Mouse (Mus musculus): ENCODE data around the gene Exoc2.

The Exoc2 gene

DNA sequence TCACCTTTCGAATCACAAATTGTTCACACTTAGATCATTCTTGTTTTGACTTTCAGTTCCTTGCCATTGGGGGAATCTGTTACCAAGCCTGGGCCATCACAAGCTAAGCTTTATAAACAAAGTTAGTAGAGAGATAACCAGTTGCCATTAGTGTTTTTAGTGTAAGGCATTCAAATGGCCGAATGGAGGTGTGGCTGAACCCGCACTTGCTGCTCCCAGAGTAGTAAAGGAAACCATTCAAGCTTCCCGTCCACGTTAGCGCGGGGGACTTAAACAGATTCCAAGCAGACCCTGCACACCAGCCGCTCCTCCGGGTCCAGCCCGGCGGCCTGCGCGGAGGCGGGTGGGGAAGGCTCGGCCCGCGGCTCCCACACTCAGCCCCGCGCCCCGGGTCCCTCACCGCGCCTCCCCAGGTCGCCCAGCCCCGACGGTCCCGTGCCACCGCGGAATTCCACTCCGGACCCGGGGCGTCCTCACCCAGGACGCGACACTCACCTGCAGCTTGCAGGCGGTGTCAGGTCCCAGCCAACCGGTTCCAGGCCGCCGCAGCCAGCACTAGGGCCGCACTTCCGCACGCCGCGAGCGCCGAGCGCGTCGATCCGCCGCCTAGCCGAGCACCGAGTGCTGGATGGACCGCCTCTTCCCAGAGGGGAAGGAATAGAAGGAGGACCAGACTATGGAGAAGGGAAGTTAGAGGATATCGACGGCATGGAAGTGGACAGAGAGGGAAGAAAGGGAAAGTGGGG lies at the start of gene Exoc2, which contains the start of gene Gm5447:
TSS of gene Exoc2 (minus strand) at position 593 of the 746 bp plus-strand sequence.
TSS of gene Gm5447 (plus strand) at position 704 of the 746 bp plus-strand sequence.
- DNase-seq (ENCODE audit: extremely low read depth, low read depth): peak; percentile 42

GRCm38 (mm10) chr13:31023664-31024063 lies 49.8 kb upstream of the Exoc2 start:
- DNase-seq (ENCODE audit: extremely low read depth, low read depth): no peak

DNA sequence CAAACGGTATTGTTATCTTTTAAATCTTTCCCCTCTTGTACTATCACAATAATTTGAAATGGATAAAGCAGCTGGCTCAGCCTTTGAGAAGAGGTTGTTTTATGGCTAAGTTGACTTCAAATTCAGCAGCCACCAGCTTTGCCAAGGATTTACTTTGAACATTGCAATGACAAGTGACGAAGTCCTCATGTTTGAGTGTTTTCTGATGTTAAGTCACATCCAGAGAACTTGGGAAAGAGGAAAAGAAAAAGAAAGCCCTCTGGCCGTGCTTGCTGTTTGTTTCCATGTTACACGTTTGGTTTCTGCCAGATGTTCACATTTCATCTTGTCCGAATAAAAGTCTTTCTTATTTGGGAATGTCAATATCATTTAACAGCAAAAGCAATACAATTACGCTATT lies 48.0 kb upstream of the Exoc2 start:
- no peak for DNase-seq (ENCODE audit: extremely low read depth, low read depth)

- DNase-seq (ENCODE audit: extremely low read depth, low read depth): no peak
Measured at GRCm38 (mm10) chr13:31021514-31021913, 47.6 kb upstream of the Exoc2 start.

- DNase-seq (ENCODE audit: extremely low read depth, low read depth): no peak
Measured at GRCm38 (mm10) chr13:31017545-31017944, 43.7 kb upstream of the Exoc2 start.

GRCm38 (mm10) chr13:31004995-31005394 lies 31.1 kb upstream of the Exoc2 start:
- no peak for DNase-seq (ENCODE audit: extremely low read depth, low read depth)

- DNase-seq (ENCODE audit: extremely low read depth, low read depth): no peak
Measured at GRCm38 (mm10) chr13:31004458-31004857, 30.6 kb upstream of the Exoc2 start.

GRCm38 (mm10) chr13:30999799-31000198 lies 25.9 kb upstream of the Exoc2 start:
- no peak for DNase-seq (ENCODE audit: extremely low read depth, low read depth)

GRCm38 (mm10) chr13:30997526-30998253 lies 23.8 kb upstream of the Exoc2 start:
- no peak for DNase-seq (ENCODE audit: extremely low read depth, low read depth)

- no peak for DNase-seq (ENCODE audit: extremely low read depth, low read depth)
Measured at GRCm38 (mm10) chr13:30994249-30994858, 20.5 kb upstream of the Exoc2 start.

GRCm38 (mm10) chr13:30993819-30994218 lies 19.9 kb upstream of the Exoc2 start:
- DNase-seq (ENCODE audit: extremely low read depth, low read depth): no peak

DNA sequence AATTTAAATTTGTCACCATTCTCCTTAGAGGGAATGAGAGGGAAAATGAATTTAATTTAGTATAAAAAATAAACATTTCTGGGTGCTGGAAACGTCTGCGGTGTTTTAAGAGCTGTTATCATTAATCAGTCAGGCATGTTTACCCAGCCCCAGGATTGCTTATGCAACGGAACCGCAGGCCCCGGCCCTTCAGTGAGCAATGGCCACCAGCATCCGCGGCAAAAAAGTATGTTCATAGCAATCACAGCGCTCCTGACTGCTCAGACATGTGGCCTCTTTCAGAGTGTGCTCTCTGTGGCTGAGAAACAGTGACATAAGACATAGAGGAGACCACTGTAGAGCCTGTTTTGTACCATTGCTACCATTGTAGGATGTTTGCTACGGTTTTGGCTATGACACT lies 16.3 kb upstream of the Exoc2 start:
- no peak for DNase-seq (ENCODE audit: extremely low read depth, low read depth)

DNA sequence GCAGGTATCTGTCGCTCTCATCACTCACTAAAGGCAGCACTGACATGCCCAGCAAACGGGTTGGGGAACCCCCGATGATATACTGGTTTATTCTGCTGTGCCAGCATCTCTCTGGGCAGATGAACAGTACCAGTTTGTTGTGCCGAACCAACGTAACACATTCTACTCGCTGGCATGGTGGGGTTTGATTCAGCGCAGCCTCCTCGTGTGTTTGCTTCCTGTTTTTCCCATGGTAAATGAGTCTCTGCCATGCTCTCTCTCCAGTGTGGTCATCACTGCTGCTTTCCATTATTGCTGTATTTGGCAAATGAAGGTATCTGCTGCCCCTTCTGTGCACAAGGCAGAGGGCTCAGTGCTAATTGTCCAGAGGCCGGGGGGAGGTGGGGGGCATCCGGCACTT lies 15.8 kb upstream of the Exoc2 start:
- no peak for DNase-seq (ENCODE audit: extremely low read depth, low read depth)

DNA sequence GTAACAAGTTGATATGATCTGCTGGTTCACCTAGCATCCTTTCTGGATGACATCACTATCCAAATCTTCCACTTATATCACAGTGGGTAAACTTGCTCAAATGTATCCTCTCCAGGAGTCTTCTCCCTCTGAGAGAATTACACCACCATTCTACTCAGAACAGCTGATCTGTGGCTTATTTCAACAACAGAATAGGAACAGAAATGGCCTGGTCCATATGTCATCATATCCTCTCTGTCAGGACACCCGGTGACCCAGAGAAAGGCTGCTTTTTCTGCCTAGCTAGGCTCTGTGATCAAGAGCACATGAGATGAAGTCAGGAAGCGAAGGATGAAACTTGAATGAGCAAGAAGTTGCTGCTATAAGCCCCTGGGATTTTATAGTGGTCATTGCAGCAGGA lies 13.8 kb upstream of the Exoc2 start:
- no peak for DNase-seq (ENCODE audit: extremely low read depth, low read depth)

DNA sequence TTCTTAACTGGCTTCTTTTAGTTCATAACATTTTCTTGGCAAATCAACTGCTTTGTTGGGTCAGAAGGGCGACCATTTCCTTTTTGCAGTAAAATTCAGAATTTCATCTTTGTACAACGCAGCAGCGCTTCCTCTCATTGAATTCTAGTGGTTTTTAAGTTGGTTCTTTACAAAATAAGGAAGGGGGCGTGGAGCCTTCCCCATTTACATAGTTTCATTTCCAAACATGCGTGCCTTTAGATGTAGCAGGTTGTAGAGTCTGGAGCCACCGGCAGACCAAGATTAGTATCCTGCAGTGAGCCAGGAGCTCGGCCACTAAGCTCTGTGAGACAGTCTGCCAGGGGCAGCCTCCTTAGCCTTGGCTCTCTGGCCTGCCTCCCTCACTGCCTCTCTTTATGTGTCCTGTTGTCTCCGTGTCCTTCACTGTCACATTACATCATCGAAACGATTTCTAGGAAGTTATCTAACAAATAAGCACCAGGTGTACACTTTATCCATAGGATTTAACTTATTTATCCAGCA lies 13.1 kb upstream of the Exoc2 start:
- DNase-seq (ENCODE audit: extremely low read depth, low read depth): no peak

- DNase-seq (ENCODE audit: extremely low read depth, low read depth): no peak
Measured at GRCm38 (mm10) chr13:30985598-30986466, 11.9 kb upstream of the Exoc2 start.

DNA sequence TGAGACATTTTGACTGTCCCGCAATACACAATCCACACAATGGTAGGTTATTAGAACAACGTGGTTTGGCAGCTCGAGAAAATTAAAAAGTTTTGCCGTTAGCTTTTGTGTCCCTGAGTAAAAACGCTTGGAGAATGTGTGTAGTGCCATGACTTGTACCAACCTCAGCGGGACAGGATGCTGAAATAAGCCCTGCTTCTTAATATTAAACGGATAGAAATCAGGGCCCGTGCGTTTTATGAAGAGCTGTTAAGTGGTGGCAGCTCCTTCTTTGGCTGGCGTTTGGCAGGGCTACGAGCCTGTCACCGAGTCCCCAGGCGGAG lies 11.3 kb upstream of the Exoc2 start:
- no peak for DNase-seq (ENCODE audit: extremely low read depth, low read depth)

GRCm38 (mm10) chr13:30981666-30982065 lies 7.8 kb upstream of the Exoc2 start:
- DNase-seq (ENCODE audit: extremely low read depth, low read depth): peak; percentile 33

GRCm38 (mm10) chr13:30978224-30978623 lies 4.3 kb upstream of the Exoc2 start:
- no peak for DNase-seq (ENCODE audit: extremely low read depth, low read depth)

GRCm38 (mm10) chr13:30976536-30977084 lies 2.7 kb upstream of the Exoc2 start:
- DNase-seq (ENCODE audit: extremely low read depth, low read depth): no peak

GRCm38 (mm10) chr13:30974247-30974630 lies 346 bp upstream of the Exoc2 start:
- DNase-seq (ENCODE audit: extremely low read depth, low read depth): no peak
